Mouse (Mus musculus): ENCODE results near the gene Tmem252. TPM values are rescaled to one million over a fixed set of nuclear protein-coding genes. Genes with fewer than 3 reads are reported as not detected.

The Tmem252 gene
- polyA plus RNA-seq, 1 experiment from 2014 or later, result 1.3 TPM

DNA sequence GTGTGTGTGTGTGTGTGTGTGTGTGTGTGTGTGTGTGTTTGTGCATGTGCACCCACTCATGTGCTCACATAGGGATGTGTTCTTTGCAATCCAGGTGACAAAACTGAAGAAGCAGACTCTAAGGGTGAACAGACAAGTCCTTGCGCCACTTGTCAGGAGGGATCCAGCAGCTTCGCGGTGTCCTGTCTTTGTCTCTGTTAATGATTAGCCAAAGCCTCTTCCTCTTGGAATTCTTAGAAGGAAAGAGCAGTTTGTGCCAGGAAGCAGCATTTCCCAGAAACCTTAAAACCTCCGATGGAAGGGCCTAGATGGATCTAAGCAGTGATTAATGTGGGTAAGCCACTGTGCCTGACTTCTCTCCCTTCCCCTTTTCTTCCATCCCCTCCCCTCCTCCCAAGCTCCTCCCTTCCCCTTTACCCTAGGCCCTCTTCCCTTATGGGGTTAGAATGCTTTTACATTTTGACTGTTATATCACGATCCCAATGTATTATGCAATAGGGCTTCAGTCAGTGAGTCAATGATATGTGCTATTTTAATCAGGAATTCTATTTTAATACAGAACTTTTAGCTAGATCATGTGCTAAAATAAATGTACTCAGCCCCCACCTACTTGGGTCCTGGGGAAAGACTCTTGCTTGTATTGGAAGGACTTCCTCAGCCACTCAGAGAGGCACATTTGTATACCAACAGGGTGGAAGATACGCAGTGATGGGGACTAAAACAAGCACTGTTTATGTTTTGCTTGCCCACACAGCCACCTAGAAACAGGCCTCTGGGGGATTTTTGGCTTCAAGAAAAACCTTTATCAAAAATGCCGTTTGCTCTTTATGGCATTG lies 33.5 kb downstream of the Tmem252 start:
- WGBS, result 68% methylated on average over 7 of the region's 7 CpGs
- ATAC-seq (ENCODE audit: low FRiP score), result no peak

DNA sequence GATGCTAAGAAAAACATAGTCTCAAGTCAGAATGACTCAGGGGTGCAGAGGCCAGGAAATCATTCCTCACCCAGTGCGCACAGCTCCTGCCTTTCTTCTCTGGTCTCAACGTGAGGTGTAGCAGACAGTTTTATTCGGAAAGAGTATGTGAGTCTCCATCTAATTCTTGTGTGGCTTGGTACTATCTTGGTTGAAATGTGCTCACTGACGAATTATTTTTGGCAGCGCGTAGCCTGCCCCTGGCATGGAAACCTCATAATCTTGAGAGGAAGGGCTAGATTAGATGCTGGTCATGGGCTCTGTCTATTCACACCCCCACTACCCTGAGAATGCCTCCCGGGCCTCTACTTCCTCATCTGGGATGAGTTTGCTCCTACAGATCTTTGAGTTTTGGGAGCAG lies 34.2 kb downstream of the Tmem252 start:
- no peak for ATAC-seq (ENCODE audit: low FRiP score)
- Histone ChIP-seq H3K9me3 (replicated peaks) (no peaks in the 10 kb centered on the region), H3K4me3 (no peak overlapping the region), H3K27ac (no peak overlapping the region), H3K4me1 (no peaks in the 10 kb centered on the region), H3K27me3 (no peaks in the 10 kb centered on the region), H3K9ac (no peak overlapping the region), H3K36me3 (no peaks in the 10 kb centered on the region), H3K4me2 (replicated peaks) (no peak overlapping the region)
- 86% methylated on average over 7 of the region's 7 CpGs for WGBS

More for the DNA sequence above, 33.5 kb downstream of the Tmem252 start:
- H3K9ac ChIP-seq, result no peak overlapping the region
- no peaks in the 10 kb centered on the region for H3K4me1 ChIP-seq
- H3K4me2 ChIP-seq (replicated peaks), result no peak overlapping the region
- H3K36me3 ChIP-seq, result no peaks in the 10 kb centered on the region
- no peaks in the 10 kb centered on the region for H3K27me3 ChIP-seq
- no peak overlapping the region for H3K27ac ChIP-seq
- H3K4me3 ChIP-seq, result no peak overlapping the region
- H3K9me3 ChIP-seq (replicated peaks), result no peaks in the 10 kb centered on the region

DNA sequence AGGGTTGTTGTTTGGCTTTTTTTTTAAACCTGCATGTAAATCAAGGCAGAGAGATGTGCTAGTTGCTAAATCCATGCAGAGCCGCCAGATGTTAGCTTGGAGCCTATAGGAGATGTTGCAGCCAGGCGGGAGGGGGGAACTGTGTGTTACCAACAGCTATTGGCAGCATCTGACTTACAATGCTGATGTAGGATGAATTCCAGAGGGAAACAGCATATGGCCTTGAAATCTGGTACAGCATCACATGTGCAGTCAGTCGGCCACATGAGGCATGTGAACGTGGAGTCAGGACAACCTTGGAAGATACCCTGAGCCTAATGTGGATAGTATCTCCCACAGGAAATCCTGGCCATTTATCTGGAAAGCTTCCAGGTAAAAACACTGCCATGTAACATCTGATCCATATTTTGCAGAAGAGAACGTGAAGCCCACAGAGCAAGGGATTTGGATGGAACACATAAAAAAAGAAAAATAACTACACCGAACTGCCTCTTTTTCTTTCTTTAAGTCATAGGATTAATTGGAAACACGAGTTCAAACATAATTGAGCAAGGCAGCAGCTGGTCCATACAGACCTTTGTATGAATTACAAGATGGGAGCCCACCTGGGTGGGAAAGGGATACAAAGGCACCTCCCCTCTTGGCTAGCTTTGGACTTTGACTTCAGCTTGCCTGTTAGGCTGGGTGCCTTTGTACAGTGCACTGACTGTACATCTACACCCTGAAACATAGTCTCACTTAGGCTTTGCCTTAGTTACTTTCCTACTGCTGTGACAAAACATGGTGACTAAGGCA lies 42.7 kb downstream of the Tmem252 start:
- no peak overlapping the region for H3K4me2 ChIP-seq (replicated peaks)
- H3K9me3 ChIP-seq (replicated peaks), result no peaks in the 10 kb centered on the region
- WGBS, result 81% methylated on average over 7 of the region's 7 CpGs
- no peak overlapping the region for H3K27ac ChIP-seq
- H3K4me1 ChIP-seq, result no peaks in the 10 kb centered on the region
- no peak overlapping the region for H3K9ac ChIP-seq
- H3K36me3 ChIP-seq, result no peaks in the 10 kb centered on the region
- H3K4me3 ChIP-seq, result no peak overlapping the region
- H3K27me3 ChIP-seq, result no peaks in the 10 kb centered on the region
- no peak for ATAC-seq (ENCODE audit: low FRiP score)

DNA sequence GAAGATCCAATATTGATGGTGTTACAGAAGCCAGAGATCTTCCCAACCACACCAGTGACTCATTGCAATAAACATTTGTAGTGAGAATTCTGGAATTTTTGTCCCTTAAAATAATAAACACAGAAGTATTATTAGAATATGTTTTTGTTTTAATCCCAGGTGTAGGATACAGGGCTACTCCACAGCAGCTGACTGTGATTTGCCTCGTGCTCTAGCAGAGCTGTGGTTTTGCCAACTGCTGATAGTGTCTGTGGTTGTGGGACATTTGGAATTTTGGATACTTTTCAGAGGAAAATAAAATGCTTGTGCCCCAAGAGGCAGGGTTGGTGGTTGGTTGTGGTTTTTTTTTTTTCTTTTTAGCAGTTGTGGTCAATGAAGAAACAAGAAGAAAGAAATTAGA lies 44.2 kb downstream of the Tmem252 start:
- Histone ChIP-seq H3K36me3 (no peaks in the 10 kb centered on the region), H3K27ac (no peak overlapping the region), H3K4me2 (replicated peaks) (no peak overlapping the region), H3K4me1 (no peaks in the 10 kb centered on the region), H3K9me3 (replicated peaks) (no peaks in the 10 kb centered on the region), H3K4me3 (no peak overlapping the region), H3K9ac (no peak overlapping the region), H3K27me3 (no peaks in the 10 kb centered on the region)
- 82% methylated on average over 1 of the region's 1 CpGs for WGBS
- no peak for ATAC-seq (ENCODE audit: low FRiP score)

DNA sequence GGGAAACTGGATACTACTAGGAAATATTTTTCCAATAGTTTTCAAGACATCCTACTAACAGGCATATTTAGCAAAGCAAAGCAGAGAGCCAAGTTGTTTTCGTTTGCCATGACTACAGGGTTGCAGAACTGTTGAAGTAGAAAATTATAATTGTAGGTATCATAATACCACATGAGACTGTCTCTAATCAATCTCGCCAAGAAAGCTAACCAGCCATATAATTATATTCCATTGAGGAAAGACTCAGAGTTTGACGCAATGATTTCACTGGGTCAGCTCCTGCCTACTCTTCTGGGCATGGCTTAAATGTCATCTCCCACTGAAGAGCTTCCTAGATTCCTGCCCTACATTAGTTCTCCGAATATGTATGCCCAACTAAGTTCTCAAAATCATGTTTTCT lies 45.7 kb downstream of the Tmem252 start:
- Histone ChIP-seq H3K9me3 (replicated peaks) (no peaks in the 10 kb centered on the region), H3K36me3 (no peaks in the 10 kb centered on the region), H3K4me1 (no peaks in the 10 kb centered on the region), H3K27ac (no peak overlapping the region), H3K4me3 (no peak overlapping the region), H3K27me3 (no peaks in the 10 kb centered on the region), H3K9ac (no peak overlapping the region), H3K4me2 (replicated peaks) (no peak overlapping the region)
- no peak for ATAC-seq (ENCODE audit: low FRiP score)
- WGBS, result 74% methylated on average over 4 of the region's 4 CpGs

DNA sequence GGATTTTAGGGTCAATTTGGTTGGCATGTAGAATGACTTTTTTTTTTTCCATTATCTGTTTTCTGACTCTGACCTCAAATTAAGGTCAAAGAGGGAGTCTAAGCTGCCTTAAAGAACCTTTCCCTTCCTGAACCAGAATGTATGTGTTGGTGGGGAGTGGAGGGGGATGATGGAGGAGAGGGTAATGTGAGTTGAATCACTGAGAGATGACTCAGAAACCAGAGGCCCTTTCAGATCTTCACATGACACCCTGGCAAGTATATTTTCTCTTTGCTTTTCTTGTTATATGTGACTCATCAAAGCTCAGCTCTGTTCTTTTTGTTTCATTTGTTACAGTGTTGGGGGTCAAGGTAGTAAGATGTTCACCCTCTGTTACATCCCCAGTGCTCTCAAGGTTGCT lies 46.6 kb downstream of the Tmem252 start:
- H3K4me2 ChIP-seq (replicated peaks), result no peak overlapping the region
- no peak overlapping the region for H3K4me3 ChIP-seq
- H3K9ac ChIP-seq, result no peak overlapping the region
- H3K27me3 ChIP-seq, result no peaks in the 10 kb centered on the region
- H3K36me3 ChIP-seq, result no peaks in the 10 kb centered on the region
- no peak for ATAC-seq (ENCODE audit: low FRiP score)
- H3K4me1 ChIP-seq, result no peaks in the 10 kb centered on the region
- H3K27ac ChIP-seq, result no peak overlapping the region
- H3K9me3 ChIP-seq (replicated peaks), result no peaks in the 10 kb centered on the region

DNA sequence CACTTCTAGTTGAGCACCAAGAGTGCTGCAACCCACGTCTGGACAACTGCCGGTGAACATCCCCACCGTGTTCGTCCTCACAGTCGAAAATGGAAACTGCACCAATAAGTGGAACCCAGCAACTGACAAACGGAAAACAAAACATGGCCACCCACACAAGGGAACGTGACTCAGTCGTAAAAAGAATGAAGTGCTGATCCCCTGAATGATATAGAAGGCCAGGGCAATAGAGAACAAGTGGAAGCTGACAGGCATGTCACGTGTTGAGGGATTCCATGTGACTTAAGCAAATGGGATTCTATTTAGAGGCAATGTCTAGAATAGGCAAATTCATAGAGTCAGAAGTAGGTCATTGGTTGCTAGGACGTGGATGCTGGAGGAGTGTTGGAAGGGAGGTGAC lies 50.6 kb downstream of the Tmem252 start:
- H3K9me3 ChIP-seq (replicated peaks), result no peaks in the 10 kb centered on the region
- no peak overlapping the region for H3K4me2 ChIP-seq (replicated peaks)
- ATAC-seq (ENCODE audit: low FRiP score), result no peak

DNA sequence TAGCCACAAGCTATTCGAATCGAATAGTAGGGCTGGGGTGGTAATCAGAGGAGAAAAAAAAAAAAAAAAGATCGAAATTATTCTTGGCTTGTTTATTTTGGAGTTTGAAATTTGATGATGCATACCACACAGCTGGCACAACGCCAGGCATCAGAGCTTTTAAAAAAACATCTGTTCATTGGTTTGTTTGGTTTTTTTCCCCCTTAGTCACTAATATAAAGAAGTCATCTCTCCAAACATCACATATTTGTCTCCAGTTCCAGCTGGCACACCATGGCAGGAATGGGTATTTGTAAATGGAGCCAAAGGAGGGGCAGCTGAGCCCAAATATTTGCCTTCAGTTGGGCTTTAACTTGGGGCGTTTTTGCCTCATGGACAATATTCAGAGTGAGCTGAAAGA lies 56.9 kb downstream of the Tmem252 start:
- Histone ChIP-seq H3K27ac (no peak overlapping the region), H3K4me1 (peaks cover 6% of the 10 kb centered on the region; the same call in 1 of the 2 replicates), H3K4me3 (no peak overlapping the region), H3K27me3 (no peaks in the 10 kb centered on the region), H3K4me2 (replicated peaks) (no peak overlapping the region), H3K9ac (no peak overlapping the region), H3K36me3 (no peaks in the 10 kb centered on the region), H3K9me3 (replicated peaks) (no peaks in the 10 kb centered on the region)
- ATAC-seq (ENCODE audit: low FRiP score), result no peak
- 70% methylated on average over 5 of the region's 5 CpGs for WGBS

More for the DNA sequence above, 50.6 kb downstream of the Tmem252 start:
- Histone ChIP-seq H3K4me1 (no peaks in the 10 kb centered on the region), H3K27ac (no peak overlapping the region), H3K36me3 (no peaks in the 10 kb centered on the region), H3K4me3 (no peak overlapping the region), H3K27me3 (no peaks in the 10 kb centered on the region), H3K9ac (no peak overlapping the region)
- WGBS, result 75% methylated on average over 10 of the region's 10 CpGs

Other genes with a start within 250 kb of the Tmem252 start
- gene Fam122a, start 196.7 kb upstream of the Tmem252 start, polyA plus RNA-seq (2016; fragmentation: Nextera tagmentation; extraction: Ambion mirVana), result 66.4 and 69.6 TPM in 2 replicates
- 1.6 and 2.3 TPM in 2 replicates for gene Pip5k1b, start 118.1 kb upstream of the Tmem252 start, polyA plus RNA-seq (2016; fragmentation: Nextera tagmentation; extraction: Ambion mirVana)
- 1.6 and 1.9 TPM in 2 replicates for gene Pgm5, start 187.8 kb downstream of the Tmem252 start, polyA plus RNA-seq (2016; fragmentation: Nextera tagmentation; extraction: Ambion mirVana)
- 182 and 202 TPM in 2 replicates for gene Gm10053, start 201.7 kb downstream of the Tmem252 start, polyA plus RNA-seq (2016; fragmentation: Nextera tagmentation; extraction: Ambion mirVana)
- 0.20 and 0.87 TPM in 2 replicates for gene Foxd4, start 227.2 kb downstream of the Tmem252 start, polyA plus RNA-seq (2016; fragmentation: Nextera tagmentation; extraction: Ambion mirVana)

All from hindbrain, embryonic 12.5 days (tissue).